Mouse (Mus musculus) brain, embryonic 14.5 days (tissue): Measurements from ENCODE around the gene Cbx5.

Source experiments
- CTCF ChIP-seq: fragments of 200-500 bp; IDR thresholded peaks from 2 replicates; pipeline ENCODE4 v1.5.1; 2012; ENCODE audit warnings: inconsistent platforms, mild to moderate bottlenecking, moderate library complexity, borderline replicate concordance; ENCODE audit not compliant: insufficient read depth, insufficient read length; ENCODE audit errors: extremely low read depth
- POLR2A ChIP-seq: fragments of 200-500 bp; IDR thresholded peaks from 2 replicates; pipeline ENCODE4 v1.6.1; 2012; ENCODE audit warnings: mild to moderate bottlenecking, inconsistent platforms, borderline replicate concordance; ENCODE audit not compliant: poor library complexity, insufficient read depth, insufficient read length, severe bottlenecking; ENCODE audit errors: extremely low read depth

DNA sequence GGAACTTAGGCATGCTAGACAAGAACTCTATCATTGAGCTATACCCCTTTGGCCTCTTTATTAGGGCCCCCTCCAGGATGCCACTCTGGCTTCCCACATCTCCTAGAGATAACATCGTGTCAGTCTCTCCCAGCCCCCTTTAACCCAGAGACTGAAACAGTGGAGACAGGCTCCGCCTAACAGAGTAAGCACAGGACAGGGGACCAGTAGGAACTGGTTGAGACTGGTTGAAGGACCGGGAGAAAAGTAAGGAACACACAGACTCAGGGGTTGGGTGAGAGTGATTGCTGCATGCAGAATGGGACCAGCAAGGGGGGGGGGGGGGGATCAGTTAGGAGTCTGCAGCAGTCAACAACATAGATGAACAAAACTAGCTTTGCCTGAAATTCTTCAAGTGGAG is 95.4 kb downstream of the Cbx5 start:
- no peak for TF ChIP-seq CTCF
- TF ChIP-seq POLR2A = no peak
